Mouse (Mus musculus) liver (tissue): ENCODE measurements at regions not wholly inside any gene's neighbourhood (a gene's known extent, or its start where the extent isn't known, plus 50 kb on each side); places are given as distances from the start of the nearest gene placed in this dataset.

Experiments
- DNase-seq: peaks from one replicate; pipeline ENCODE4 v3.0.0-alpha.2; 2020; ENCODE audit warnings: mixed read lengths

DNA sequence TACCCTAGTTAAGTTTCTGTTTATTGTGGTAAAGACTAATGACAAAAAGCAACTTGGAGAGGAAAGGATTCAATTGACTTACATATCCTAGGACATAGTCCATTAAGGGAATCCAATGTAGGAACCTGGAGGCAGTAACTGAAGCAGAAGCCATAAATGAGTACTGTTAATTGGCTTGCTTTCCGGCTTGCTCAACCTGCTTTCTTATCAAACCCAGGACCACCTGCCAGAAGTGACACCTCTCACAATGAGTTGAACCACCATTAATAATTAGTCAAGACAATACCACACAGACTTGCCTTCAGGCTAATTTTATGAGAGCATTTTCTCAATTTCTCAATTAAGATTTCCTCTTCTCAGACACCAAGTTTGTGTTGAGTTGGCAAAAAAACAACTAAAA is 148.8 kb downstream of the Ccser2 start:
- no peak for DNase-seq

- DNase-seq = no peak
Measured at GRCm38 (mm10) chr14:36802418-36802817, 166.2 kb downstream of the Ccser2 start.

- DNase-seq = no peak
Measured at GRCm38 (mm10) chr14:36799820-36800219, 168.8 kb downstream of the Ccser2 start.

GRCm38 (mm10) chr14:36781882-36782281 is 186.7 kb downstream of the Ccser2 start:
- DNase-seq = no peak

GRCm38 (mm10) chr14:36778956-36779355 is 189.6 kb downstream of the Ccser2 start:
- no peak for DNase-seq

DNA sequence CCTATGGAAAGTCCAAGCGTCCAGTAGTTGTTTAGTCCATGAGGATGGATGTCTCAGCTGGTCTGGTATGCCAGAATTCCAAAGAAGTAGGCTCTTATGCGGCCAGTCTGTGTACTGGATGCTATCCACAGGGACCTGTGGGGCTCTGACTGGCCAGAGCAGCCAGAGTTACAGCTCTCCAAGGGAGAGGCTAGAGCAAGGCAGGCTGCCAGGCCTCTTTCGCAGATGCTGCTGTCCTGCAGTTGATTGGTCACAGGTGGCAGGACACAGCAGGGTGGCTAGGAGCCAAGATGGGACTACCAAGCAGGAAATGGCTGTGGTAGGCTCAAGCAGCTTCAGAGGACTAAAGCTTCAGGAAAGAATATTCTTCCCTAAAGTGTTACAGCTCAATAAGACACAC is 194.2 kb downstream of the Ccser2 start:
- no peak for DNase-seq

GRCm38 (mm10) chr14:36764377-36764776 is 204.2 kb downstream of the Ccser2 start:
- DNase-seq = no peak

GRCm38 (mm10) chr14:36756056-36756455 is 212.5 kb downstream of the Ccser2 start:
- DNase-seq = no peak

GRCm38 (mm10) chr14:36748130-36748883 is 220.3 kb downstream of the Ccser2 start:
- no peak for DNase-seq

GRCm38 (mm10) chr14:36731095-36731494 is 237.5 kb downstream of the Ccser2 start:
- DNase-seq = no peak

DNA sequence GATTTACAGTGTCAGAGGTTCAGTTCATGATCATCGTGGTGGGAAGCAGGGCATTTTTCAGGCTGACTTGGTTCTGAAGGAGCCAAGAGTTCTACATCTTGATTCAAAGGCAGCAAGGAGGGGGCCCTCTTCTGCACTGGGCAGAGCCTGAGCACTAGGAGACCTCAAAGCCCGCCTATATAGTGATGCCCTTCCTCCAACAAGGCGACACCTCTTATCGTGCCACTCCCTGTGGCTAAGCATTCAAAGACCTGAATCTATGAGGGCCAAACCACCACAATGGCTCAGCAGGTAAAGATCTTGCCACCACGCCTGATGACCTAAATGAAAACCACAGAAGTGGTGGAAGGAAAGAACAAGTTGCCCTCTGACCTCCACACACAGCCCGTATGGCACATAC is 242.5 kb downstream of the Ccser2 start:
- no peak for DNase-seq

- no peak for DNase-seq
Measured at GRCm38 (mm10) chr14:36715684-36716083, 252.9 kb downstream of the Ccser2 start.

DNA sequence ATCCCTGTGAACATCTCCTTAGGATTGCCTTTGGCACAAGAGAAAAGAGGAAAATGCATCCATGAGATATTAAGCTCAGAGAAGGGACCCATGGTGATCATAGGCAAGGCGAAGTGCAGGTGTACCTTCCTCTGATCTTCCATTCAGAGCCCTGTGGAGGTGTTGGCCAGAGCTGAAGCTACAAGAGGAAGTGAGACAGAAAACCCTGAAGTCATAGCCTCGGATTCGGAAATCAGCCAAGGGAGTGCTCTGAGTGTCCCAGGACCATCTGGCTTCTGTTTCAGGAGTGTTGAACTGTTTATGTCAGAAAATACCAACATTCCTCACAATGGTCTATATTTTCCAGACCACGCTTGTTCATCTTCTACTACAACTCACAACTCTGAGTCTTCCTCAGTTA is 271.6 kb downstream of the Ccser2 start:
- no peak for DNase-seq

GRCm38 (mm10) chr14:36691958-36692357 is 276.6 kb downstream of the Ccser2 start:
- DNase-seq = peak; percentile 25

- DNase-seq = peak; percentile 75
Measured at GRCm38 (mm10) chr14:36691018-36691417, 277.6 kb downstream of the Ccser2 start.

- peak; percentile 56 for DNase-seq
Measured at GRCm38 (mm10) chr14:36658678-36659263, 309.8 kb downstream of the Ccser2 start.

GRCm38 (mm10) chr14:36658193-36658592 is 310.4 kb downstream of the Ccser2 start:
- DNase-seq = peak; percentile 75

DNA sequence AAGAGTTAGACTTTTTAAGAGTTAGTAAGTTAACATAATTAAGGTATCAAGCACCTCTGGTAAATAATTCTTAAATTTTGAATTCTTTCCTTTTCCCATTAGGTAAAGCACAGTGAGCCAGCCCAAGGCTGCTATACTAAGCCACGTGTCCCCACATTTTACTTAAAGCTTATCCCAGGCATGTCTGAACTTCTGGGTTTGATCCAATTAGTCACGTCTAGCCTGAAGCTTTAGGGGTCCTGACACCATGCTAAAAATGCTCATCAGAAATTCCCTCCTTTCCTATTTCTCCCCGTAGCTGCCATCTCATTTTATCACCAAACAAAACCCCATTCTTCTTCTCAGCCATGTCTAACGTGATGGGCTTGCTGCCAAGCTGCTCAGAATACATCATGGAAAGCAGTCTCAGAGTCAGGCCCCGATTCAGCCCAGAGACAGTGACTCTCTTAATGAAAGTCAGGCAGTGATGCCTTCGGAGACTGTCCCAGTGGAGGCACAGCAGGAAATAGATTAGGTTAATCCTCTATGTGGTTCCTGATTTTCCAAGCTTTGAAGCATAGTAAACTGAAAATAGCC is 315.5 kb downstream of the Ccser2 start:
- no peak for DNase-seq

GRCm38 (mm10) chr14:36651053-36651735 is 317.4 kb downstream of the Ccser2 start:
- DNase-seq = no peak

GRCm38 (mm10) chr14:36646649-36647048 is 321.9 kb downstream of the Ccser2 start:
- DNase-seq = no peak

DNA sequence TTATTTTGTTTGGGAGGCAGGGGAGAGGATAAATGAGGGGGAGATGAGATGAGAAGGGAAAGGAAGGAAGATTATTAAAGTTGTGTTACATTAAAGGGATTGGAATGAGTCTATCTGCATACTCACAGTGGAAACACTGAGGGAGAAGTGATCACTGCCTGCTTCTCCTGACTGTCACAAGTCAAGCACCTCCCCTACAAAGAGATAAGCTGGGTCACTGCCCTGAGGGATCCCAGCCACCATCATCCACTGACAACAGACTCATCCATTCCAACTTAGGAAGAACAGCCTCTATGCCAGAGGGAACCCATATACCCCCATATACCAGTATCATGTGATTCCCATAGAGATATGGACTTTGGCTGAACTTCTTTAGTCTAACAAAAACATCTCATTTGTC is 322.3 kb downstream of the Ccser2 start:
- peak; percentile 24 for DNase-seq

DNA sequence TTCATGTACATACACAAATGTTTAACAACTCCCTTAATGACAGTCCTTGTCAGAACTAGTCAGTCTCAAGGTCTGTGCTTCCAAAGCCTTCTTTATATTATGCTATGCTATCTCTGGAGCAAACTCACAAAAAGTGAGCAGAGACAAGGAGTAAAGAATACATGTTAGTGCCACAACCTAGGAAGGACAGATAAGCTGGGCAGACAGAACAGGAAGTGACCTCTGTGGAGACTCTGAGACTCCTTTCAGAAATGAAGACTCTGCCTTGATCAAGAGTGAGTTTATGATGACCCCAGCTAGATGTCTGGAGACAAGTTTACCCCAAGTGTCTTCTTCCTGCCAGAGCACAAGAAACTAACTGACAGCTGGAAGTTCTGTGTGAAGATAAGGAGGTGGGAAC is 343.8 kb downstream of the Ccser2 start:
- no peak for DNase-seq

DNA sequence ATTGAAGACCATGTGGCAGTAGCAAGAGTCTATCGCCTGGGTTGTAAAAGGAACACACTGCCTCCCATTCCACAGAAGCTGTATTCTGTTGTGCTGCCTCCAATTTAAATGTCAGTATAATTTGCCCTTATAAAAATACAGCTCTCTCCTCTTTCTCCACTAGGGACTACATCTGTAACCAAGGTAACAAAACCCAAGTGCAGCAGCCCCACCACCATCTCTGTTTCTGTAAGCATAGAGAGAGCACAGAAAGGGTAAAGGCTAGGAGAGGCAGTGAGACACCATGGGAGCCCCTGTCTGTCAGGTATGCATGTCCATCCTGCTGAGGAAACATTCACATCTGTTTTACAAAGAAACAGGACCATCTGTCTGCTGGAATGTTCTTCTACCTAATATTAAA is 344.4 kb downstream of the Ccser2 start:
- no peak for DNase-seq

DNA sequence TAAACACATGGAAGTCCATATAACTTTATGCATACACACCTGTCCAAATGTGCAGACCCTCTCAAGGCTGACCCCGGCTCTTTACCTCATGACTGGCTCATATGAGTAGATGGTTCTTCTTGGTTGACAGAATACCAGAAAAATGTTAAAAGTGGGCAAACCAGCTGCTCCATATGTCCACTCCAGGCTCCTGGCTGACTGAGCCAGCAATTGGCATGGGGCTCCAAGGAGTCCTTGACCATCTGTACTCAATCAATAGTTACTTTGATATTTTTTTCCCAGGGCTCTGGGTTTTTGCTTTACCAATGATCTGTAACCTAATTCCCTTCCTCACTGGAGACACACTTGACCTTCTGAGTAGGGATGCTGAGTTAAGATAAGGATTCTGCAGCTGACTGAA is 345.5 kb downstream of the Ccser2 start:
- no peak for DNase-seq
